Mouse (Mus musculus) stomach, embryonic 14.5 days (tissue): Measurements from ENCODE around the gene Als2cr12. TPM values are rescaled to one million over a fixed set of nuclear protein-coding genes. Genes with fewer than 3 reads are reported as not detected.
"Not testable (repeated sequence)": the region's sequence is repeated elsewhere in the genome, so short reads cannot be mapped to it uniquely, and the experiment has no call there.

Experiments
- ATAC-seq: fragments of 200-750 bp; cut with Nextera tagmentation; 2 replicates; pipeline ENCODE4 v1.8.0; 2017; ENCODE audit warnings: low read depth, moderate TSS enrichment; ENCODE audit not compliant: insufficient number of reproducible peaks, insufficient read depth, low FRiP score
- H3K27ac ChIP-seq: fragments of 300-500 bp; sonication (generic); 2 replicates; pipeline ENCODE4 v1.5.1; 2014; ENCODE audit warnings: mild to moderate bottlenecking, low read length, moderate library complexity, mixed read lengths
- H3K27me3 ChIP-seq: fragments of 300-500 bp; sonication (generic); 2 replicates; pipeline ENCODE4 v1.6.1; 2014; ENCODE audit warnings: low read length, control low read depth, mixed read lengths; ENCODE audit not compliant: control insufficient read depth, insufficient read depth
- H3K36me3 ChIP-seq: fragments of 300-500 bp; sonication (generic); 2 replicates; pipeline ENCODE4 v1.6.1; 2014; ENCODE audit warnings: mild to moderate bottlenecking, control low read depth, low read length, moderate library complexity, mixed read lengths; ENCODE audit not compliant: control insufficient read depth, insufficient read depth
- H3K4me1 ChIP-seq: fragments of 300-500 bp; sonication (generic); 2 replicates; pipeline ENCODE4 v1.6.1; 2014; ENCODE audit warnings: low read length, control low read depth, mixed read lengths; ENCODE audit not compliant: control insufficient read depth, insufficient read depth
- H3K4me2 ChIP-seq: fragments of 300-500 bp; sonication (generic); replicated peaks from 2 replicates; pipeline ENCODE4 v1.6.1; 2014; ENCODE audit warnings: low read depth, low read length, control low read depth
- H3K4me3 ChIP-seq: fragments of 300-500 bp; sonication (generic); 2 replicates; pipeline ENCODE4 v1.5.1; 2014; ENCODE audit warnings: low read depth, low read length, control low read depth
- H3K9ac ChIP-seq: fragments of 300-500 bp; sonication (generic); replicated peaks from 2 replicates; pipeline ENCODE4 v1.6.1; 2014; ENCODE audit warnings: low read depth, mild to moderate bottlenecking, control low read depth, low read length, moderate library complexity, mixed read lengths
- H3K9me3 ChIP-seq: fragments of 300-500 bp; sonication (generic); 2 replicates; pipeline ENCODE4 v1.6.1; 2016; ENCODE audit warnings: low read depth, low read length, control low read depth; ENCODE audit not compliant: control insufficient read depth
- WGBS: fragments of 180-500 bp; shearing (Covaris S2); extraction: QIAGEN DNeasy Blood & Tissue Kit; methylation state at CpG from one replicate; pipeline ENCODE4 v1.1.7; 2014; 5-methylcytosine and 5-hydroxymethylcytosine counted together
- polyA plus RNA-seq: library from polyadenylated mRNA; unstranded; fragments of >200 nt; fragmentation: Nextera tagmentation; extraction: Ambion mirVana; gene quantifications from 2 replicates; pipeline ENCODE4 v1.2.1, GENCODE M21; 2014

The Als2cr12 gene
- polyA plus RNA-seq, 1 experiment from 2014 or later = not detected

- not testable (repeated sequence) for H3K9me3 ChIP-seq, H3K4me2 ChIP-seq, ATAC-seq, H3K4me1 ChIP-seq, H3K4me3 ChIP-seq, H3K27me3 ChIP-seq, H3K9ac ChIP-seq, H3K36me3 ChIP-seq, H3K27ac ChIP-seq
- 87% methylated on average over 3 of the region's 3 CpGs for WGBS
Observed at GRCm38 (mm10) chr1:58663365-58663764, 32.4 kb downstream of the Als2cr12 start.

- 94% methylated on average over 5 of the region's 5 CpGs for WGBS
- H3K9ac ChIP-seq, H3K4me1 ChIP-seq, ATAC-seq, H3K4me3 ChIP-seq, H3K36me3 ChIP-seq, H3K27me3 ChIP-seq, H3K4me2 ChIP-seq, H3K9me3 ChIP-seq, H3K27ac ChIP-seq: not testable (repeated sequence)
Observed at GRCm38 (mm10) chr1:58662671-58663070, 33.1 kb downstream of the Als2cr12 start.

GRCm38 (mm10) chr1:58652480-58653403, 43.0 kb downstream of the Als2cr12 start:
- no peaks in the 10 kb centered on the region for H3K9me3 ChIP-seq
- 3% methylated on average over 37 of the region's 37 CpGs for WGBS
- peak; percentile 65; the same call in 1 of the 2 replicates for ATAC-seq
- peak overlapping the region; percentile 62 for H3K4me2 ChIP-seq
- no peaks in the 10 kb centered on the region for H3K4me1 ChIP-seq
- H3K27ac ChIP-seq = no peak overlapping the region
- peak overlapping the region; percentile 53 for H3K4me3 ChIP-seq
- H3K36me3 ChIP-seq = no peaks in the 10 kb centered on the region
- no peaks in the 10 kb centered on the region for H3K27me3 ChIP-seq
- H3K9ac ChIP-seq = peak overlapping the region; percentile 33

- 80% methylated on average over 17 of the region's 17 CpGs for WGBS
- not testable (repeated sequence) for H3K27ac ChIP-seq, H3K4me1 ChIP-seq, H3K9me3 ChIP-seq, ATAC-seq, H3K27me3 ChIP-seq, H3K36me3 ChIP-seq
- peak overlapping the region; percentile 62 for H3K4me2 ChIP-seq
- H3K9ac ChIP-seq = peak overlapping the region; percentile 33; the same call in 1 of the 2 replicates
- H3K4me3 ChIP-seq = peak overlapping the region; percentile 53
Observed at GRCm38 (mm10) chr1:58651571-58652456, 44.0 kb downstream of the Als2cr12 start.

- not testable (repeated sequence) for ATAC-seq, H3K4me2 ChIP-seq, H3K27ac ChIP-seq, H3K4me1 ChIP-seq, H3K27me3 ChIP-seq, H3K36me3 ChIP-seq, H3K4me3 ChIP-seq, H3K9me3 ChIP-seq, H3K9ac ChIP-seq
- 77% methylated on average over 1 of the region's 2 CpGs for whole genome bisulfite sequencing
Observed at GRCm38 (mm10) chr1:58628847-58629246, 66.9 kb downstream of the Als2cr12 start.

GRCm38 (mm10) chr1:58621996-58622748, 73.6 kb downstream of the Als2cr12 start:
- 48% methylated on average over 7 of the region's 7 CpGs for WGBS

GRCm38 (mm10) chr1:58621251-58621650, 74.5 kb downstream of the Als2cr12 start:
- Histone ChIP-seq H3K27me3 (no peaks in the 10 kb centered on the region), H3K36me3 (no peaks in the 10 kb centered on the region), H3K4me2 (no peak overlapping the region), H3K9ac (no peak overlapping the region), H3K4me1 (no peaks in the 10 kb centered on the region), H3K9me3 (no peaks in the 10 kb centered on the region), H3K27ac (no peak overlapping the region), H3K4me3 (no peak overlapping the region)
- no peak for ATAC-seq
- WGBS = 65% methylated on average over 3 of the region's 3 CpGs

More at GRCm38 (mm10) chr1:58621996-58622748, 73.6 kb downstream of the Als2cr12 start:
- Histone ChIP-seq H3K9ac (no peak overlapping the region), H3K27ac (no peak overlapping the region), H3K36me3 (no peaks in the 10 kb centered on the region), H3K9me3 (no peaks in the 10 kb centered on the region), H3K4me3 (no peak overlapping the region), H3K27me3 (no peaks in the 10 kb centered on the region), H3K4me1 (no peaks in the 10 kb centered on the region), H3K4me2 (no peak overlapping the region)
- ATAC-seq = no peak

- H3K36me3 ChIP-seq = no peaks in the 10 kb centered on the region
- no peak overlapping the region for H3K9ac ChIP-seq
- H3K4me1 ChIP-seq = peaks cover 2% of the 10 kb centered on the region; the same call in 1 of the 2 replicates
- no peak for ATAC-seq
- H3K9me3 ChIP-seq = no peaks in the 10 kb centered on the region
- H3K27me3 ChIP-seq = no peaks in the 10 kb centered on the region
- no peak overlapping the region for H3K4me3 ChIP-seq
- no peak overlapping the region for H3K27ac ChIP-seq
- WGBS = 90% methylated on average over 2 of the region's 2 CpGs
- no peak overlapping the region for H3K4me2 ChIP-seq
Observed at GRCm38 (mm10) chr1:58618766-58619165, 77.0 kb downstream of the Als2cr12 start.
